ENCODE assay signal across 27 mouse cellular contexts in genomic region chr11:120442765-120443280, GRCm38 (mm10). TPM values are rescaled to one million over a fixed set of nuclear protein-coding genes. Genes with fewer than 3 reads are reported as not detected.
"Had no signal": no experiment of that assay in that cellular context is flagged by ENCODE, and none has a peak within 500 bp of the region (broad histone marks: within the 10 kb centered on the region; RNA-seq: fewer than 3 reads in every experiment).

No protein-coding gene starts in this region.

- ATAC-seq: lung, postnatal 0 days had no signal

- DNase-seq: kidney, adult 18-20 months; kidney, adult 9 months; kidney, postnatal 14 days; kidney, postnatal 4 days; layer of hippocampus, adult 9-11 months; liver, embryonic 13.5 days; lung, embryonic 14.5 days; midbrain, embryonic 14.5 days; right cerebral cortex, adult 18-20 months; right cerebral cortex, postnatal 14 days; right cerebral cortex, postnatal 4 days; thymus, postnatal 25 days had no signal

- H3K4me1 ChIP-seq: liver, embryonic 13.5 days; neural tube, embryonic 12.5 days; neural tube, embryonic 15.5 days had no signal

- H3K9ac ChIP-seq: liver, embryonic 13.5 days; lung, embryonic 14.5 days; neural tube, embryonic 12.5 days; neural tube, embryonic 15.5 days had no signal

- H3K4me2 ChIP-seq: liver, embryonic 13.5 days; lung, embryonic 14.5 days; midbrain, embryonic 11.5 days; neural tube, embryonic 12.5 days; neural tube, embryonic 15.5 days had no signal

- H3K27me3 ChIP-seq: liver, embryonic 13.5 days; neural tube, embryonic 12.5 days; neural tube, embryonic 15.5 days had no signal

- H3K27ac ChIP-seq: left cerebral cortex, adult 2 months; liver, embryonic 13.5 days; macrophage; neural tube, embryonic 12.5 days; neural tube, embryonic 15.5 days had no signal

- H3K4me3 ChIP-seq: left cerebral cortex, adult 2 months; liver, embryonic 13.5 days; megakaryocyte, embryonic 14.5 days; neural tube, embryonic 12.5 days; neural tube, embryonic 15.5 days had no signal

- H3K36me3 ChIP-seq: liver, embryonic 13.5 days; neural tube, embryonic 12.5 days; neural tube, embryonic 15.5 days had no signal

- H3K9me3 ChIP-seq: liver, embryonic 13.5 days; megakaryocyte, embryonic 14.5 days; neural tube, embryonic 12.5 days; neural tube, embryonic 15.5 days had no signal

RNA-seq across cellular contexts. Expression of gene Tspan10, which starts 0.4 kb away (rescaled TPM):
- total RNA-seq: layer of hippocampus, adult 18-20 months; left cerebral cortex, postnatal 10 days had no signal
- polyA plus RNA-seq: intestine, embryonic 14.5 days; kidney, embryonic 16.5 days; limb, embryonic 11.5 days; liver, embryonic 13.5 days; liver, embryonic 16.5 days; lung, embryonic 14.5 days; lung, postnatal 0 days; midbrain, embryonic 11.5 days; midbrain, embryonic 14.5 days; neural tube, embryonic 15.5 days; stomach, embryonic 14.5 days had no signal

RNA-seq across cellular contexts. Expression of gene Pde6g, which starts 10.5 kb away (rescaled TPM):
- polyA plus RNA-seq: intestine, embryonic 14.5 days; lung, postnatal 0 days; macrophage; midbrain, embryonic 14.5 days; stomach, embryonic 14.5 days; thymus, postnatal 0 days had no signal
